Mouse (Mus musculus): ENCODE measurements at regions not wholly inside any gene's neighbourhood (a gene's known extent, or its start where the extent isn't known, plus 50 kb on each side); places are given as distances from the start of the nearest gene placed in this dataset.

- TF ChIP-seq USF1 (IDR thresholded peaks at IDR 0.05; ENCODE audit: low read depth) (no peak), CTCF (IDR thresholded peaks at IDR 0.05; ENCODE audit: control insufficient read depth, insufficient read depth, insufficient read length) (no peak), MAX (IDR thresholded peaks at IDR 0.05) (no peak), MYOD1 (IDR thresholded peaks at IDR 0.05; ENCODE audit: control insufficient read depth, insufficient read length, low read depth) (no peak)
Measured at GRCm38 (mm10) chr2:53382348-53382747, 190.8 kb downstream of the Arl6ip6 start.

Data from C2C12 (cell line).